Mouse (Mus musculus): Measurements from ENCODE around the gene Akap2.

DNA sequence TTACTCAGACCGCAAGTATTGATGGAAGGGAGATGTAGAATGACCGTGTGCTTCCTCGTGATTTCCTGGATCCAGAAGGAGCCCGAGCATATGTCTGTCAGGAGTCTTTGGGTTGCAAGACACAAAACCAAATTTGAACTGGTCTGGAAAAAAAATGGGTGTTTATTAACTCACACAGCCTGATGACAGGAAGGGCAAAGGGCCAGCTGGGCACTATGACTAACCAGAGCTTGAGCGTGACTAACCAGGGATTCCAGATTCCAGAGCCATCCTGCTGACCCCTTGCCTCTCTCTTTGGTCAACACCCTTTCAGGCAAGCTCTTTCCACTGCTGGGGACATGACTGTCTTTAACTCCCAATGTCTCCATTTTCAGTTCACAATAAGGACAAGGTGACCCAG lies 18.0 kb downstream of the Akap2 start:
- no peak for TF ChIP-seq CTCF (IDR thresholded peaks at IDR 0.05; ENCODE audit: insufficient read depth, low read depth, low read length)
- TF ChIP-seq POLR2A (IDR thresholded peaks at IDR 0.05; ENCODE audit: insufficient read depth, low read depth, low read length) = no peak
